Mouse (Mus musculus): ENCODE data around the gene Cdt1.

DNA sequence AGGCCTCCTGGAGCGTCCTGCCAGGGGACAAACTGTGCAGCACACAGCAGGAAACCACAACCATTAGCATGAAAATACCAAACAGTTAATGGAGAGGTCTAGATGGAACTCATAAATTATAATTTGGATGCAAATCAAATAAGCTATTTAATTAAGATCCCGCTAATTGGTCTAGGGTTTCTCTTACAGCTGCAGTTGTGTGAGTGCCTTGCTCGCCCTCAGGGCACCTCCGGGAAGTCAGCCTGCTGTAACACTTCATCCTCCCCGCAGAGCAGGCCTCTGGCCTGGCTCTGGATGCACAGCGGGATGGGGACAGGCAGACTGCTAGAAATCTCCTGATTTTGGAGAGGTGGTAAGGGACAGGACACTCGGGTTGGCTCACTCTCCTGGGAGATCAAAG lies 18.4 kb downstream of the Cdt1 start:
- TF ChIP-seq CTCF (IDR thresholded peaks at IDR 0.05; ENCODE audit: insufficient read depth, low read length) = no peak
- no peak for TF ChIP-seq POLR2A (IDR thresholded peaks at IDR 0.05; ENCODE audit: borderline replicate concordance, extremely low read depth, low read depth, low read length)

All from lung, adult 2 months (tissue).